Mouse (Mus musculus) left cerebral cortex, adult 18-20 months (tissue): ENCODE measurements at regions not wholly inside any gene's neighbourhood (a gene's known extent, or its start where the extent isn't known, plus 50 kb on each side); places are given as distances from the start of the nearest gene placed in this dataset.

Experiments used
- DNase-seq, 2 experiments: peaks; one replicate each; pipeline ENCODE4 v3.0.0; 2021 to 2022; ENCODE audit warnings: low spot score in 2 of 2, mixed read lengths in 1 of 2

DNA sequence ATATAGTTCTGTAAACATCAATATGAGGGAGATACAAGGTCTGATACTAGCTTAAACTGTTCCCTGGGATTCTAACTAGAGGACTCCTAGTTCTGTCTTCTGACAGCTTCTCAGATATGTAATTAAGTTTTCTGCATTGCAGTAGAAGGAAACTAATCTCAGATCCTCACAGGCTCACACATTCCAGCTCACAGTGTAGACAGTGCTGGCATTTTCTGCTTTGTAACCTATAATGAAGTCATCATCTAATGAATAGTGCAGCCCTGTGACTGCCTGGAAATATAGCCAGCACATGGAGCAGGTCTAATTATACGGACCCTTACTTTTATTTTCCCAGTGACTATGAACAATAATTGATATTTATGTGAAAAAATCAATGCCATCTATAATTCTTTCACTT lies 331.2 kb upstream of the Celf2 start:
- DNase-seq: no peak

- DNase-seq: no peak
Observed at GRCm38 (mm10) chr2:7837877-7838276, 328.5 kb upstream of the Celf2 start.

DNA sequence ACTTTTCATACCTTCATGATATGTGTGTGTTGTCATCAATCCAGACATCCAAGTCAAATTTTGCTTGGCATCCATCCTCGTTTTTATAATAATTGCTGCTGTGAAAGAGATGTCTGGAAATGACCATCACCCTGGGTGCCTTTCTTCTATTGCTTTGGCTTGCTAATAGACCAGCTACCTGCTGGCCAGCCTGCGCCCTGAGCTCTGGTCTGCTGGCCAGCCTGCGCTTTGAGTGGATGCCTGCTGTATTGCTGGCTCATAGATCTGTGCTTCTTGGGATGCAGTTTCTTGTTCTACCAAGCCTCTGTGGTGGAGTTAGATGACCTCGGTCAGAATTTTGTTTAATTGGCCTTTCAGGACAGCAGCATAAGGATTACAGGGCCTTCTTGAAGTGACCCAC lies 321.9 kb upstream of the Celf2 start:
- DNase-seq: no peak

GRCm38 (mm10) chr2:7826272-7826671 lies 316.9 kb upstream of the Celf2 start:
- DNase-seq: peak in 1 of 2 experiments; percentile 28

DNA sequence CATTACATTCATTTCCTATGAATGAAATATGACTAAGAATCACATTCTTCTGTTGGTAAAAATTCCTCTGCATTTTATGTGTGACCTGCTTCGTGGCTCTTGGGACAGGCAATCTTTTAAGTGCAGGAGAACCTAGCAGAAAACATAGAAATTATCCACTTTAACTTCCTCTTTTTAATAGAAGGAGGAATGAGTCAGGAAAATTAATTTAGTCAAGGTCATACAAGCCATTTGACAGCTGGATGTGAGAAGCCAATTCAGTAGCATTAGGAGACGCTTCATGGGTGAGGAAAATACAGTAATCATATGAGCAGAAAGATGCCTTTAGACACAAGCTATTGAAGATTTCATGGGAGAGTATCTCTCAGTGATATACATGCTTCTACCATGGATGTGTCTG lies 287.1 kb upstream of the Celf2 start:
- no peak for DNase-seq

GRCm38 (mm10) chr2:7792456-7793145 lies 283.2 kb upstream of the Celf2 start:
- DNase-seq: no peak

GRCm38 (mm10) chr2:7778610-7779009 lies 269.2 kb upstream of the Celf2 start:
- no peak for DNase-seq

- peak; percentile 67 to 79 for DNase-seq
Observed at GRCm38 (mm10) chr2:7734097-7734730, 224.9 kb upstream of the Celf2 start.

DNA sequence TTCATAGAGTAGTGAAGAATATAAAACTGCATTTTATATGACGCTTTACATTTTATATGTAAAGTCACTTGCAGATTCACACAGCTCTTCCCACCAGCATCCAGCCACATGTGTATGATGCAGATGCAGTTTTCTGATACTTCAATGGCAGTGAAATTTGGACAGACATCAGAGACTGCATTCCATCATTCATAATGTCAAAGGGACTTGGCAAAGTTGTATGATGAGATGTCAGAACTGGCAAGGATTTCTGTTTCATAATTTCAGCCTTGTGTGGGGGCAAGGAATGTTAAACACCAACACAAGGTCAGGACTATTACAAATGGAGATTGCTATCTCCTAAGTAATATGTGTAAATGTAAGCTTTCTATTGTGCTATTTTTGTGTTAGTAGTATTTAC lies 221.6 kb upstream of the Celf2 start:
- no peak for DNase-seq

DNA sequence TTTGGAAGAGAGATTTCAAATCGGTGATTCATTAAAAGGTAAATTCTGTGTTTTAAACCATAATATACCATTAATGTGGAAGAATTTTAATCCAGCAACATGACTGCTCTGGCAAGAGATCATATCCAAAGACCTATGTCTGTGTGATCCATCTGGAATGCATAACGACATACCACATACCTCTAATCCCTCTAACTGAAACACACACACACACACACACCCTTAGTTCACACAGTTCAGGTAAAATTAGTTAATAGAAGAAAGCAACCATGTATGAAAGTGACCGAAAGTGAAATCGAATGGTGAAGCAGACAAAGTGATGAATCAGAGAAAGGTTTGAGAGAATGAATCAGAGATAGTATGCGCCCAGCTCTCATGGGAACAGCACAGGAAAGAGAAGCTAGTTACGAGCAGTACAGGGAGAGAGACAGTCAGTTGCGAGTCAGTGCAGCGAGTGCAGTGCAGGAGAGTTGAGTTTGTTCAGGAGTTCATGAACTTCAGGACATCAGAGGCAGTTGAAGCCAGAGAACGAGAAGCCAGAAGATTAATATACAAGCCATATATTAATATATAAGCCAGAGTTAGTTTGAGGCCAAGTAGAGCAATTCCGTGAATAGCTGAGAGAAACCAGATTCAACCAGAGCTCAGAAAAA lies 213.0 kb upstream of the Celf2 start:
- no peak for DNase-seq

- DNase-seq: no peak
Observed at GRCm38 (mm10) chr2:7711046-7711445, 201.7 kb upstream of the Celf2 start.

GRCm38 (mm10) chr2:7710476-7710875 lies 201.1 kb upstream of the Celf2 start:
- no peak for DNase-seq

DNA sequence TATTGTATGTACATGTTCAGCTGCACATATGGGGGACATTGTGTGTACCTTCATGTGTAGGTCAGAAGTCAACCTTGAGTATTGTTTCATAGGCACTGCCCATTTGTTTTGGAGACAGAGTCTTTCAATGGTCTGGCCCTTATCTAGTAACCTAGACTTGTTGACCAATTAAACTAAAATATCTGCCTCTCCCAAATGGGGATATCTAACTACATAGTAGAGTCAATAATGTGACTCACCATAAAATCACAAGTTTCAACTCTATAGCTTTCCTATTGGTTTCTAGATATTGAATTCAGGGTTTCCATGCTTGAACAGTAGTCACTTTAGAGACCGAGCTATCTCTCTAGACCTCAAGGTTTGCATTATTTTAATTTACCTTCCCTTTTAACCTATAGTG lies 174.0 kb upstream of the Celf2 start:
- no peak for DNase-seq

GRCm38 (mm10) chr2:7640892-7641291 lies 131.5 kb upstream of the Celf2 start:
- no peak for DNase-seq

- DNase-seq: peak; percentile 9 to 11
Observed at GRCm38 (mm10) chr2:7622716-7623285, 113.4 kb upstream of the Celf2 start.

GRCm38 (mm10) chr2:7619888-7620664 lies 110.7 kb upstream of the Celf2 start:
- peak; percentile 69 to 80 for DNase-seq

DNA sequence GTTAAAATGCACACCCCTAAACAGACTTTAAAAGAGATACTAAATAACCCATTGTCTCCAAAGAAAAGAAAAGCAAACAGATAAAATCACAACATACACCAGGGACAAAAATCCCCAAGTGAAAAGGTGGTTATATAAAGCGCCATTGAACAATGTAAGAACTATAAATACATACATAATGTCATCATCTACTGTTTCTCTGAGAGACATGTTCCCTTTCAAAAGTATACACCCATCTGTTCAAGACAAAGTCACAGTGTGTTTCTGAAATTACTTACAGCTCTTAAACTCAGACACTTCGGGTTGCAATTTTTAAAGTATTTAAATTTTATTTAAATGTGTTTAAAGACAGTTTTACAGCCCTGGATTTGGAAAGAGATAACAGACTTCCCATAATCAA lies 68.8 kb upstream of the Celf2 start:
- DNase-seq: no peak
